Mouse (Mus musculus) embryo, embryonic 11 days (tissue): ENCODE results near the gene Tcp11l1.
A peak's percentile ranks its signal among the peaks of the same experiment; 100 is the strongest.

Experiments
- DNase-seq: peaks from one replicate; pipeline ENCODE4 v3.0.0-alpha.2; 2015

Tcp11l1 gene

GRCm38 (mm10) chr2:104711585-104712485 is at the start of gene Tcp11l1:
Gene Tcp11l1 (minus strand): TSS chr2:104712169.
- DNase-seq = peak; percentile 84

GRCm38 (mm10) chr2:104750611-104751010 is 38.6 kb upstream of the Tcp11l1 start:
- DNase-seq = peak; percentile 59

- DNase-seq = no peak
Measured at GRCm38 (mm10) chr2:104748652-104749183, 36.7 kb upstream of the Tcp11l1 start.

GRCm38 (mm10) chr2:104746251-104746650 is 34.3 kb upstream of the Tcp11l1 start:
- DNase-seq = no peak

- no peak for DNase-seq
Measured at GRCm38 (mm10) chr2:104743971-104744370, 32.0 kb upstream of the Tcp11l1 start.

GRCm38 (mm10) chr2:104743160-104743559 is 31.2 kb upstream of the Tcp11l1 start:
- DNase-seq = no peak

- DNase-seq = peak; percentile 92
Measured at GRCm38 (mm10) chr2:104742741-104743064, 30.7 kb upstream of the Tcp11l1 start, which contains the start of gene Depdc7. Gene Depdc7 (minus strand): TSS chr2:104742878.

- DNase-seq = peak; percentile 51
Measured at GRCm38 (mm10) chr2:104741896-104742740, 30.1 kb upstream of the Tcp11l1 start.

GRCm38 (mm10) chr2:104741015-104741758 is 29.2 kb upstream of the Tcp11l1 start:
- peak; percentile 7 for DNase-seq

- DNase-seq = no peak
Measured at GRCm38 (mm10) chr2:104740248-104740949, 28.4 kb upstream of the Tcp11l1 start.

GRCm38 (mm10) chr2:104739691-104740090 is 27.7 kb upstream of the Tcp11l1 start:
- no peak for DNase-seq

GRCm38 (mm10) chr2:104736241-104736640 is 24.3 kb upstream of the Tcp11l1 start:
- DNase-seq = no peak

GRCm38 (mm10) chr2:104732562-104733256 is 20.7 kb upstream of the Tcp11l1 start:
- no peak for DNase-seq

GRCm38 (mm10) chr2:104732033-104732444 is 20.1 kb upstream of the Tcp11l1 start:
- DNase-seq = no peak

- no peak for DNase-seq
Measured at GRCm38 (mm10) chr2:104727369-104727768, 15.4 kb upstream of the Tcp11l1 start.

- no peak for DNase-seq
Measured at GRCm38 (mm10) chr2:104722021-104722420, 10.1 kb upstream of the Tcp11l1 start.

GRCm38 (mm10) chr2:104717827-104718226 is 5.9 kb upstream of the Tcp11l1 start:
- no peak for DNase-seq

GRCm38 (mm10) chr2:104717231-104717735 is 5.3 kb upstream of the Tcp11l1 start:
- DNase-seq = no peak

GRCm38 (mm10) chr2:104716279-104716678 is 4.3 kb upstream of the Tcp11l1 start, which contains the start of gene Pin1rt1:
Gene Pin1rt1 (minus strand): TSS chr2:104716379.
- no peak for DNase-seq

GRCm38 (mm10) chr2:104714254-104714691 is 2.3 kb upstream of the Tcp11l1 start:
- DNase-seq = peak; percentile 10

GRCm38 (mm10) chr2:104712486-104712809 is 479 bp upstream of the Tcp11l1 start:
- no peak for DNase-seq
